8 mouse cellular contexts compared by ENCODE assay signal in genomic region chr5:141852175-141852574, GRCm38 (mm10).
DNase-seq lines count a peak whose midpoint lies in the region; ATAC-seq and TF ChIP-seq lines count a peak whose summit lies in the region.

No protein-coding gene starts in this region.

- no peak; the same call in 1 of the 2 replicates for ATAC-seq in heart, embryonic 11.5 days (replicated peaks; ENCODE audit: insufficient number of reproducible peaks, low FRiP score, low TSS enrichment)

- H3K36me3 ChIP-seq in heart, embryonic 11.5 days (ENCODE audit: control insufficient read depth, insufficient read depth, low read length): no peaks in the 10 kb centered on the region
- H3K36me3 ChIP-seq in kidney, adult 2 months (ENCODE audit: control insufficient read depth, insufficient read depth, low read length): no peaks in the 10 kb centered on the region

- no peaks in the 10 kb centered on the region for H3K9me3 ChIP-seq in heart, embryonic 11.5 days (replicated peaks; ENCODE audit: control insufficient read depth, low read length)

- WGBS in heart, embryonic 11.5 days (ENCODE audit: insufficient replicate concordance): 16% methylated on average over 8 of the region's 8 CpGs
- WGBS in kidney, adult 2 months: 24% methylated on average over 8 of the region's 8 CpGs

- H3K9ac ChIP-seq in heart, embryonic 11.5 days (ENCODE audit: low read depth, low read length): no peak overlapping the region

- no peak overlapping the region for H3K4me3 ChIP-seq in heart, embryonic 11.5 days (ENCODE audit: low read depth, low read length)
- H3K4me3 ChIP-seq in kidney, adult 2 months (ENCODE audit: insufficient read depth, low read depth, low read length): no peak overlapping the region

- peaks cover 16% of the 10 kb centered on the region for H3K4me1 ChIP-seq in heart, embryonic 11.5 days (ENCODE audit: control insufficient read depth, insufficient read depth, low read length)
- H3K4me1 ChIP-seq in kidney, adult 2 months (ENCODE audit: control insufficient read depth, insufficient read depth, low read length): peaks cover 4% of the 10 kb centered on the region

- H3K27ac ChIP-seq in heart, embryonic 11.5 days (ENCODE audit: low read depth, low read length): peak overlapping the region; percentile 66; the same call in 1 of the 2 replicates
- no peak overlapping the region for H3K27ac ChIP-seq in kidney, adult 2 months (ENCODE audit: insufficient read depth, low read depth, low read length)

- TF ChIP-seq CTCF in brain, embryonic 14.5 days (IDR thresholded peaks at IDR 0.05; ENCODE audit: borderline replicate concordance, extremely low read depth, insufficient read depth, insufficient read length): no peak
- no peak for TF ChIP-seq CTCF in kidney, adult 2 months (conservative IDR thresholded peaks at IDR 0.05; ENCODE audit: insufficient read depth, insufficient read length, low read depth, low read length)

- no peak for TF ChIP-seq POLR2A in brain, embryonic 14.5 days (IDR thresholded peaks at IDR 0.05; ENCODE audit: borderline replicate concordance, extremely low read depth, insufficient read depth, insufficient read length, poor library complexity, severe bottlenecking)
- TF ChIP-seq POLR2A in kidney, adult 2 months (IDR thresholded peaks at IDR 0.05; ENCODE audit: low read depth, low read length): no peak

- peak overlapping the region; percentile 30 for H3K4me2 ChIP-seq in heart, embryonic 11.5 days

- no peak for DNase-seq in heart, adult 8-10 months (ENCODE audit: low spot score)
- DNase-seq in brain, embryonic 14.5 days (ENCODE audit: low read depth): peak; percentile 28
- DNase-seq in kidney, adult 2 months: peak; percentile 74
- peak; percentile 55 for DNase-seq in mesoderm, embryonic 11.5 days (ENCODE audit: low read depth, low spot score)
- DNase-seq in left cerebral cortex, adult 9 months (ENCODE audit: low spot score in 2 of 2): no peak
- no peak for DNase-seq in thymus, adult 18-20 months
- DNase-seq in adipocyte (ENCODE audit: low spot score): no peak

- no peaks in the 10 kb centered on the region for H3K27me3 ChIP-seq in heart, embryonic 11.5 days (ENCODE audit: control insufficient read depth, insufficient read depth, low read length)
- no peaks in the 10 kb centered on the region for H3K27me3 ChIP-seq in kidney, adult 2 months (replicated peaks; ENCODE audit: control insufficient read depth, insufficient read depth, low read length)

Comparison
In these comparisons a context has a peak if more than half of its experiments do, and no peak if none do; other contexts are left out.
1. DNase-seq: peak in brain, embryonic 14.5 days (single experiment), kidney, adult 2 months (single experiment) and mesoderm, embryonic 11.5 days (single experiment); none in heart, adult 8-10 months (single experiment), left cerebral cortex, adult 9 months (0 of 2), thymus, adult 18-20 months (0 of 2) and adipocyte (single experiment).